Mouse (Mus musculus) hematopoietic stem cell, adult 5-6 weeks (primary cell): ENCODE results near the gene Il17re. TPM values are rescaled to one million over a fixed set of nuclear protein-coding genes. Genes with fewer than 3 reads are reported as not detected.

Experiments used
- ATAC-seq, 2 experiments: fragments of 125-278 bp in 1 of 2; replicated peaks in 1 of 2; 2 replicates each; pipeline ENCODE4 v1.8.0; 2016 to 2017; ENCODE audit warnings: inconsistent platforms in 2 of 2, mild to moderate bottlenecking in 2 of 2, moderate number of reproducible peaks in 2 of 2, low read depth in 1 of 2, moderate TSS enrichment in 1 of 2; ENCODE audit not compliant: low FRiP score in 2 of 2, poor library complexity in 2 of 2, severe bottlenecking in 2 of 2, insufficient read depth in 1 of 2, low TSS enrichment in 1 of 2
- total RNA-seq: library from RNA; stranded (forward); fragments of 172-1452, 232-1000 nt; gene quantifications from 2 replicates; pipeline ENCODE4 v1.2.3, GENCODE M21; 2017

Gene Il17re
- total RNA-seq, 1 experiment from 2014 or later, result 8.4 TPM

DNA sequence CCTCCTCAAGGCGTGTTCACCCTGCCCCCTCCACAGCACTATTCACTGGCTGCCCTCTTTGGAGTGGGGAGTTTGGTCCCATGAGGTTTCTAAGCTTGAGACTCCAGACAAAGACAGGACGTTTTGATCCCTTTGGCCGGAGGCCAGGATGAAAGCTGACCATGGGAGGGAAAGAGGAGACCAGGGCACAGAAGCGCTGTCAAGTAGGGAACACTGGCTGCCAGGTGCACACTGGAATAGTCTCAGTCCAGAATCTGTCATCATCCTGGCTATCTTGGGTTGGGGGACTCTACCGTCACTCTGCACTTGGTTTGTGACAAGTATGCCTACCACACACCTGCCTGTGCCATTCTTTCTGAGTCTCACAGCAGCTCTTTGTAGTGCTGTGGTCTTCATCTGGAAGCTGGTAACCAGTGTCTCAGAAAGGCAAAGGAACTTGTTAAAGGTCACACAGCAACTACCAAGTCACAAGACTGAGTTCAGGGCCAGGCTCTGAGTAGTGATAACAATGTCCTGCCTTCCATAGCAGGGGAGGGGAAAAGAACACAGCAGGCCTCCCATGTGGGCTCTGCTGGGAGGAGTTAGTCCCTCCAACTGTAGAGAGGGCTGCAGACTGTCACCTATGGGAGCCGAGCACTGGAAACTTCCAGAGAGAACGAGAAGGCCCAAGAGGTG is 50.1 kb downstream of the Il17re start:
- ATAC-seq, result no peak

DNA sequence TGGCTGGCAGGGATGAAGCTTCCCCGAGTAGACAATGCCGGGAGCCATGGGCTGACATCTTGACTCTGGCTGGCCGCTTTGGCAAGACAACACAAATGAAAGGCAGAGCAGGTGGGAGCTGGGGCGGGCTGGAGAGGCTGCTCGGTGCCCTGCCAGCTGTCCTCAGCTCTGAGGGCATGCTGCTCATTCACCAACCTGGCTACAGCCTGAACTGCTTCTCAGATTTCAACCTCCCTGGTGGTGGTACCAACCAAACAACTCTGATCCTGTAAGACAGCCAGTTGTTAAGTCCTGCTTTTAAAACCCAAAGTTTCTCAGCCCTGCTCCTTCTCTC is 50.6 kb downstream of the Il17re start:
- ATAC-seq, result no peak

DNA sequence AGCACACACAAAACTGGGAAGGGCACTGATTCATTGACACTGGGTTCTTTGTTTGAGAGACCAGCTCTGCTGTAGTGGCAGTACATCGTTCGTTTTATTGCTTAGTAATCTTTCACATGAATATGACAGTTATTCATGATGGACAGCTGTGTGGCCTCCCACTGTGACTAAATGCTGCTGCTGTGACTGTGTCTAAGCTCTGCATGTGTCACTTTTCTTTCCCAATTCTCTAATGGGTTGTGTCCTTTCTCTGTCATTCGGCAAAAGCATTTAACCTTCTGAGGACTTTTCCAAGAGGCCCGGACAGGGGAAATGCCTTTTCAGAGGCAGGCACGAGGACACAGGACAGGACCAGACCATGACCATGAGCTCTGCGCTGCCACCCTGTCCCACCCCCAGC is 55.7 kb downstream of the Il17re start:
- no peak for ATAC-seq

DNA sequence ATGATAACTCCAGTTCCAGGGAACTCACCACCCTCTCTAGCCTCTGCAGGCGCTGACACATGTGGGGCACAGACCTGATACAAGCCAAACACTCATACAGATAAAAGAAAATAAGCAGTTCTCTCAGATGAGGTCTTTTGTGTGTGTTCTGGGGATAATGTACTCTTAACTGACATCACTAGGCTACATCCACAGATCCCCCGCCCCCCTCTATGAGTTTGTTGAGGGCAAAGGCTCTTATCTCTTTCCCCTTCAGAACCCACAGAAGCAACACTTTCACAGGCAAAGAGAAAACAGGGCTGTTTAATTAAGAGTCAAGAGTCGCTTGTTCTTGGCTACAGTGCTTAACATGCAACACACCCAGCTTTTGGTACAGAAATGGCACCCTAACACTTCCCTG is 56.3 kb downstream of the Il17re start:
- no peak for ATAC-seq

DNA sequence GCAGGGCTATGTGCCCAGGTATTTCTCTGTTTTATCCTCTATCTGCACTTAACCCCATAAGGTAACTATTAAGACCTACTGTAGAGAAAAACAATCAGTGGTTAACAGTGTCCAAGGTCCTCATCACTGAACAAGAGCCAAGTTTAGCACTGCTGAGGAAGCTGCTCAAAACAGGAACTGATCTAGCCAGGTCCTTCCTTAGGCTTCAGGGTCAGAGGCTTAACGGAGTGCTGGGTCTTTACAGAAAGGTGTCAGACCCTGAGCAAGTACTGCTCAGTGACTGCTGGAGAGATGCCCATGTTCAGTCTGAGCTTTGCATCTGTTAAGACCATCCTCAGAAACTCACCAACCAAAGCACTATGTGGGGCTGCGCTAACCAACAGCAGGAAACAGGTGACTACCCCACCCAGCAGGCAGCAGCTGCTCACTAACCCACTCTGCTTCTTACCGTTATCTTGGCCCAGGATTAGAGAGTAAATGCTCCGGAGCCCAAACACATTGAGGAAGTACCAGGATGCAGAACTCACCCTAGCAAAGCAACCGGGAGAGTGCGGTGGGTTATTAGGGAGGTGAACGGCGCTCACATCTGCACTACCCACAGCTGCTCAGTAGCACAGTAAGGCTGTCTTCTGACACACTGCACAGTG is 59.3 kb downstream of the Il17re start:
- peak; percentile 91 to 92 for ATAC-seq

Other genes starting within 250 kb of the Il17re start
- 40.0 and 44.6 TPM in 2 replicates for gene Mtmr14, start 220.6 kb upstream of the Il17re start, total RNA-seq
- 0.35 TPM in 1 of 2 replicates, not detected in the other for gene Cpne9, start 176.2 kb upstream of the Il17re start, total RNA-seq
- gene Brpf1, start 151.3 kb upstream of the Il17re start, total RNA-seq, result 24.6 and 35.6 TPM in 2 replicates
- gene Ogg1, start 131.5 kb upstream of the Il17re start, total RNA-seq, result 9.8 TPM in 2 replicates
- 56.3 and 59.9 TPM in 2 replicates for gene Camk1, start 114.5 kb upstream of the Il17re start, total RNA-seq
- 25.5 and 37.9 TPM in 2 replicates for gene Tada3, start 80.6 kb upstream of the Il17re start, total RNA-seq
- 159 and 191 TPM in 2 replicates for gene Arpc4, start 80.4 kb upstream of the Il17re start, total RNA-seq
- gene Ttll3, start 69.2 kb upstream of the Il17re start, total RNA-seq, result 1.5 and 7.5 TPM in 2 replicates
- gene Rpusd3, start 39.1 kb upstream of the Il17re start, total RNA-seq, result 4.5 and 4.6 TPM in 2 replicates
- not detected in 2 replicates for gene Cidec, start 22.7 kb upstream of the Il17re start, total RNA-seq
- gene Jagn1, start 15.9 kb upstream of the Il17re start, total RNA-seq, result 15.9 and 28.2 TPM in 2 replicates
- 0.65 and 1.4 TPM in 2 replicates for gene Il17rc, start 12.9 kb downstream of the Il17re start, total RNA-seq
- 7.4 and 8.3 TPM in 2 replicates for gene Creld1, start 24.8 kb downstream of the Il17re start, total RNA-seq
- not detected in 2 replicates for gene Prrt3, start 43.4 kb downstream of the Il17re start, total RNA-seq
- 31.2 and 37.1 TPM in 2 replicates for gene Emc3, start 73.2 kb downstream of the Il17re start, total RNA-seq
- 22.0 and 25.4 TPM in 2 replicates for gene Fancd2, start 73.2 kb downstream of the Il17re start, total RNA-seq
- not detected in 2 replicates for gene Fancd2os, start 142.2 kb downstream of the Il17re start, total RNA-seq
- gene Brk1, start 146.3 kb downstream of the Il17re start, total RNA-seq, result 104 and 118 TPM in 2 replicates
- 13.5 and 18.6 TPM in 2 replicates for gene Vhl, start 165.5 kb downstream of the Il17re start, total RNA-seq
- gene Irak2, start 180.0 kb downstream of the Il17re start, total RNA-seq, result 20.7 and 30.8 TPM in 2 replicates
- gene Tatdn2, start 238.6 kb downstream of the Il17re start, total RNA-seq, result 120 and 137 TPM in 2 replicates